In genomic region chr3:90607361-90607760, GRCm38 (mm10) we compare ENCODE assay signal across 37 mouse cellular contexts. TPM values are rescaled to one million over a fixed set of nuclear protein-coding genes. Genes with fewer than 3 reads are reported as not detected.
A peak's percentile ranks its signal among the peaks of the same experiment; 100 is the strongest.
DNase-seq lines count a peak whose midpoint lies in the region; ATAC-seq and TF ChIP-seq lines count a peak whose summit lies in the region.
"Had no signal": no experiment of that assay in that cellular context is flagged by ENCODE, and none has a peak within 500 bp of the region (broad histone marks: within the 10 kb centered on the region; RNA-seq: fewer than 3 reads in every experiment).

No protein-coding gene starts in this region.

- H3ac ChIP-seq in myocyte (ENCODE audit: control insufficient read depth, insufficient read length): no peak overlapping the region

- H3K9me3 ChIP-seq in liver, postnatal 0 days (ENCODE audit: low read length): no peaks in the 10 kb centered on the region
- H3K9me3 ChIP-seq: embryonic facial prominence, embryonic 13.5 days; forebrain, embryonic 10.5 days; forebrain, embryonic 13.5 days; heart, embryonic 12.5 days; heart, embryonic 15.5 days had no signal

- 0 out of 2 replicates have a peak, but pooled peaks have one; percentile 2 for TF ChIP-seq CTCF in heart, adult 2 months (IDR thresholded peaks at IDR 0.05)
- no peak for TF ChIP-seq CTCF in liver, postnatal 0 days (IDR thresholded peaks at IDR 0.05; ENCODE audit: low read depth)
- TF ChIP-seq CTCF in cerebellum, adult 2 months (IDR thresholded peaks at IDR 0.05; ENCODE audit: borderline replicate concordance, insufficient read depth, low read depth, low read length): no peak

- 85% methylated on average over 3 of the region's 3 CpGs for WGBS in heart, adult 2 months
- WGBS in liver, postnatal 0 days (ENCODE audit: insufficient replicate concordance): 66% methylated on average over 3 of the region's 3 CpGs
- 81% methylated on average over 3 of the region's 3 CpGs for WGBS in cerebellum, adult 2 months

- no peak for TF ChIP-seq EP300 in heart, adult 2 months (IDR thresholded peaks at IDR 0.05; ENCODE audit: insufficient read depth, low read depth, low read length)
- no peak for TF ChIP-seq EP300 in liver, postnatal 0 days (IDR thresholded peaks at IDR 0.05; ENCODE audit: low read depth)

- H3K27ac ChIP-seq in heart, adult 2 months: no peak overlapping the region
- no peak overlapping the region for H3K27ac ChIP-seq in liver, postnatal 0 days (ENCODE audit: low read depth)
- H3K27ac ChIP-seq in cerebellum, adult 2 months (ENCODE audit: insufficient read depth, low read length): no peak overlapping the region
- H3K27ac ChIP-seq: forebrain, embryonic 13.5 days; heart, embryonic 15.5 days; hindbrain, embryonic 14.5 days; hindbrain, postnatal 0 days had no signal

- H3K4me3 ChIP-seq in heart, adult 2 months: no peak overlapping the region
- H3K4me3 ChIP-seq in myocyte: no peak overlapping the region
- no peak overlapping the region for H3K4me3 ChIP-seq in liver, postnatal 0 days (ENCODE audit: low read depth, low read length)
- no peak overlapping the region for H3K4me3 ChIP-seq in cerebellum, adult 2 months (replicated peaks; ENCODE audit: insufficient read depth, low read depth, low read length)
- H3K4me3 ChIP-seq: embryonic facial prominence, embryonic 13.5 days; forebrain, embryonic 10.5 days; forebrain, embryonic 13.5 days; heart, embryonic 12.5 days; heart, embryonic 15.5 days had no signal

- H3K4me1 ChIP-seq in heart, adult 2 months (ENCODE audit: control insufficient read depth, insufficient read depth, low read length): peaks cover 11% of the 10 kb centered on the region
- no peaks in the 10 kb centered on the region for H3K4me1 ChIP-seq in liver, postnatal 0 days (ENCODE audit: insufficient read depth)
- H3K4me1 ChIP-seq in cerebellum, adult 2 months (ENCODE audit: control insufficient read depth, insufficient read depth, low read length): no peaks in the 10 kb centered on the region

- H3K9ac ChIP-seq in heart, adult 2 months (ENCODE audit: low read depth, low read length): no peak overlapping the region
- no peak overlapping the region for H3K9ac ChIP-seq in liver, postnatal 0 days (replicated peaks)
- H3K9ac ChIP-seq: embryonic facial prominence, embryonic 13.5 days; forebrain, embryonic 13.5 days; heart, embryonic 12.5 days; heart, embryonic 15.5 days; hindbrain, embryonic 14.5 days had no signal

- no peaks in the 10 kb centered on the region for H3K79me2 ChIP-seq in heart, adult 2 months (replicated peaks; ENCODE audit: control insufficient read depth, insufficient read depth, low read length)
- peaks cover 31% of the 10 kb centered on the region for H3K79me2 ChIP-seq in myocyte (ENCODE audit: control insufficient read depth, insufficient read depth)

- TF ChIP-seq POLR2A in heart, adult 2 months (IDR thresholded peaks at IDR 0.05; ENCODE audit: insufficient read depth, low read depth, low read length): no peak
- TF ChIP-seq POLR2A in myocyte (IDR thresholded peaks at IDR 0.05; ENCODE audit: insufficient read length, low read depth): peak; percentile 28
- no peak for TF ChIP-seq POLR2A in cerebellum, adult 2 months (IDR thresholded peaks at IDR 0.05; ENCODE audit: borderline replicate concordance, insufficient read depth, low read length)

- H3K27me3 ChIP-seq in heart, adult 2 months (ENCODE audit: control insufficient read depth, insufficient read depth, low read length): no peaks in the 10 kb centered on the region
- H3K27me3 ChIP-seq in myocyte (ENCODE audit: control insufficient read depth, insufficient read depth, insufficient read length): no peaks in the 10 kb centered on the region
- H3K27me3 ChIP-seq in liver, postnatal 0 days (ENCODE audit: insufficient read depth, low read length): no peaks in the 10 kb centered on the region
- no peaks in the 10 kb centered on the region for H3K27me3 ChIP-seq in cerebellum, adult 2 months (ENCODE audit: control insufficient read depth, insufficient read depth, low read length)
- H3K27me3 ChIP-seq: embryonic facial prominence, embryonic 13.5 days; forebrain, embryonic 13.5 days; heart, embryonic 12.5 days; heart, embryonic 15.5 days had no signal

- no peaks in the 10 kb centered on the region for H3K36me3 ChIP-seq in heart, adult 2 months (ENCODE audit: control insufficient read depth, insufficient read depth, low read length)
- no peaks in the 10 kb centered on the region for H3K36me3 ChIP-seq in myocyte (ENCODE audit: control insufficient read depth, insufficient read depth)
- no peaks in the 10 kb centered on the region for H3K36me3 ChIP-seq in liver, postnatal 0 days (replicated peaks; ENCODE audit: insufficient read depth, low read length)
- H3K36me3 ChIP-seq: embryonic facial prominence, embryonic 13.5 days; forebrain, embryonic 10.5 days; heart, embryonic 12.5 days; heart, embryonic 15.5 days had no signal

- H3K4me2 ChIP-seq in myocyte (ENCODE audit: low read depth): no peak overlapping the region
- no peak overlapping the region for H3K4me2 ChIP-seq in liver, postnatal 0 days (ENCODE audit: low read depth, low read length)
- H3K4me2 ChIP-seq: embryonic facial prominence, embryonic 13.5 days; forebrain, embryonic 13.5 days; heart, embryonic 12.5 days; heart, embryonic 15.5 days; hindbrain, embryonic 14.5 days had no signal

- intact Hi-C loops in heart, adult 2 months (cut with DNase I): no loop called here

- no peak for ATAC-seq in liver, postnatal 0 days
- ATAC-seq: activated CD4-positive, CD25-positive, alpha-beta regulatory T cell, adult 4 months; CD4-positive, CD25-positive, alpha-beta regulatory T cell, adult 4 months; forebrain, embryonic 13.5 days; forebrain, embryonic 16.5 days; hindbrain, postnatal 0 days; inflammation-experienced regulatory T-cells, adult 6 months; intestine, embryonic 16.5 days had no signal

- no peak for DNase-seq in heart, adult 2 months
- DNase-seq in heart, adult 9 months (ENCODE audit: low spot score in 2 of 2): no peak
- DNase-seq in 3T3-L1 (ENCODE audit: low read depth, low spot score) (peak; percentile 66), NIH3T3 (ENCODE audit: low read depth) (peak; percentile 20)
- DNase-seq in liver, postnatal 0 days: no peak
- DNase-seq in cerebellum, adult 2 months: no peak
- DNase-seq: adrenal gland, postnatal 10 days; cerebellum, adult 11 months; cerebellum, adult 8-10 months; cerebellum, postnatal 10 days; cerebellum, postnatal 36 days; gastrocnemius, postnatal 25 days; heart, postnatal 10 days; heart, postnatal 4 days; kidney, adult 18-20 months; kidney, adult 9 months had no signal

TF ChIP-seq in myocyte, 11 proteins besides CTCF, POLR2A, EP300 and RAD21:
- TF ChIP-seq MAX (IDR thresholded peaks at IDR 0.05; ENCODE audit: low read depth) (no peak), E2F4 (IDR thresholded peaks at IDR 0.05; ENCODE audit: insufficient read depth) (no peak), REST (IDR thresholded peaks at IDR 0.05; ENCODE audit: insufficient read depth, insufficient read length) (no peak), POLR2AphosphoS2 (IDR thresholded peaks at IDR 0.05; ENCODE audit: insufficient read length, low read depth) (peak; percentile 36), TCF12 (IDR thresholded peaks at IDR 0.05; ENCODE audit: insufficient read depth, poor library complexity, severe bottlenecking) (no peak), SRF (IDR thresholded peaks at IDR 0.05; ENCODE audit: control insufficient read depth, insufficient read length, low read depth) (no peak), CEBPB (IDR thresholded peaks at IDR 0.05; ENCODE audit: insufficient read depth, poor library complexity, severe bottlenecking) (no peak)

RNA-seq across cellular contexts. Expression of gene S100a5, which starts 1.0 kb away (rescaled TPM):
- not detected for total RNA-seq in heart, adult 2 months (2021)
- polyA plus RNA-seq in heart, adult 2 months (2012; rRNA removed): not detected in 2 replicates
- polyA plus RNA-seq in myocyte (2012; fragmentation: generic; extraction: Trizol): 0.19 TPM
- not detected in 2 replicates for polyA plus RNA-seq in liver, postnatal 0 days (2015; fragmentation: Nextera tagmentation; extraction: Ambion mirVana)
- polyA plus RNA-seq in cerebellum, adult 2 months (2012; rRNA removed): not detected in 2 replicates
- total RNA-seq: adrenal gland, postnatal 10 days; adrenal gland, postnatal 4 days; gastrocnemius, postnatal 25 days; heart, adult 8-10 months; heart, postnatal 10 days; heart, postnatal 4 days; hindbrain, postnatal 0 days; MEL had no signal
- polyA plus RNA-seq: activated CD4-positive, CD25-positive, alpha-beta regulatory T cell, adult 4 months; CD4-positive, CD25-positive, alpha-beta regulatory T cell, adult 4 months; cortical plate, adult 2 months; embryonic facial prominence, embryonic 13.5 days; forebrain, embryonic 10.5 days; forebrain, embryonic 13.5 days; forebrain, embryonic 16.5 days; gonadal fat pad, adult 2 months; heart, embryonic 12.5 days; heart, embryonic 15.5 days; hindbrain, embryonic 11.5 days; hindbrain, embryonic 14.5 days; hindbrain, postnatal 0 days; inflammation-experienced regulatory T-cells, adult 6 months had no signal

RNA-seq across cellular contexts. Expression of gene S100a4, which starts 3.8 kb away (rescaled TPM):
- total RNA-seq in heart, adult 2 months (2021): 10 to 100 TPM in 1 of 2 experiments, 1 to 10 TPM in 1; 9.9 to 11.4 TPM
- 20.4 and 26.3 TPM in 2 replicates for polyA plus RNA-seq in heart, adult 2 months (2012; rRNA removed)
- 3,627 TPM for polyA plus RNA-seq in myocyte (2012; fragmentation: generic; extraction: Trizol)
- 4.0 and 4.6 TPM in 2 replicates for polyA plus RNA-seq in liver, postnatal 0 days (2015; fragmentation: Nextera tagmentation; extraction: Ambion mirVana)
- polyA plus RNA-seq in cerebellum, adult 2 months (2012; rRNA removed): 2.7 and 4.1 TPM in 2 replicates
- polyA plus RNA-seq: forebrain, embryonic 10.5 days had no signal

RNA-seq across cellular contexts. Expression of gene S100a6, which starts 5.3 kb away (rescaled TPM):
- total RNA-seq in heart, adult 2 months (2021): 10 to 100 TPM; 65.8 to 79.9 TPM
- 141 and 158 TPM in 2 replicates for polyA plus RNA-seq in heart, adult 2 months (2012; rRNA removed)
- 2,472 TPM for polyA plus RNA-seq in myocyte (2012; fragmentation: generic; extraction: Trizol)
- 49.1 and 55.6 TPM in 2 replicates for polyA plus RNA-seq in liver, postnatal 0 days (2015; fragmentation: Nextera tagmentation; extraction: Ambion mirVana)
- 32.0 and 36.0 TPM in 2 replicates for polyA plus RNA-seq in cerebellum, adult 2 months (2012; rRNA removed)

RNA-seq across cellular contexts. Expression of gene Gm42674, which starts 5.7 kb away (rescaled TPM):
- not detected for total RNA-seq in heart, adult 2 months (2021)
- polyA plus RNA-seq in heart, adult 2 months (2012; rRNA removed): not detected in 2 replicates
- 0.89 TPM for polyA plus RNA-seq in myocyte (2012; fragmentation: generic; extraction: Trizol)
- polyA plus RNA-seq in liver, postnatal 0 days (2015; fragmentation: Nextera tagmentation; extraction: Ambion mirVana): not detected in 2 replicates
- not detected in 2 replicates for polyA plus RNA-seq in cerebellum, adult 2 months (2012; rRNA removed)
- total RNA-seq: adrenal gland, postnatal 10 days; adrenal gland, postnatal 4 days; gastrocnemius, adult 18-20 months; gastrocnemius, postnatal 25 days; heart, adult 8-10 months; heart, postnatal 10 days; heart, postnatal 4 days; hindbrain, postnatal 0 days; MEL had no signal
- polyA plus RNA-seq: activated CD4-positive, CD25-positive, alpha-beta regulatory T cell, adult 4 months; CD4-positive, CD25-positive, alpha-beta regulatory T cell, adult 4 months; cortical plate, adult 2 months; embryonic facial prominence, embryonic 13.5 days; forebrain, embryonic 10.5 days; forebrain, embryonic 13.5 days; forebrain, embryonic 16.5 days; gonadal fat pad, adult 2 months; heart, embryonic 12.5 days; heart, embryonic 15.5 days; hindbrain, embryonic 11.5 days; hindbrain, embryonic 14.5 days; hindbrain, postnatal 0 days; inflammation-experienced regulatory T-cells, adult 6 months; intestine, embryonic 16.5 days had no signal

RNA-seq across cellular contexts. Expression of gene S100a2, which starts 17.3 kb away (rescaled TPM):
- not detected for total RNA-seq in heart, adult 2 months (2021)
- not detected in 2 replicates for polyA plus RNA-seq in heart, adult 2 months (2012; rRNA removed)
- not detected for polyA plus RNA-seq in myocyte (2012; fragmentation: generic; extraction: Trizol)
- not detected in 2 replicates for polyA plus RNA-seq in liver, postnatal 0 days (2015; fragmentation: Nextera tagmentation; extraction: Ambion mirVana)
- polyA plus RNA-seq in cerebellum, adult 2 months (2012; rRNA removed): not detected in 2 replicates
- total RNA-seq: adrenal gland, postnatal 10 days; adrenal gland, postnatal 4 days; gastrocnemius, adult 18-20 months; gastrocnemius, postnatal 25 days; heart, adult 8-10 months; heart, postnatal 10 days; heart, postnatal 4 days; hindbrain, postnatal 0 days; MEL had no signal
- polyA plus RNA-seq: activated CD4-positive, CD25-positive, alpha-beta regulatory T cell, adult 4 months; C2C12; CD4-positive, CD25-positive, alpha-beta regulatory T cell, adult 4 months; cortical plate, adult 2 months; embryonic facial prominence, embryonic 13.5 days; forebrain, embryonic 10.5 days; forebrain, embryonic 13.5 days; forebrain, embryonic 16.5 days; gonadal fat pad, adult 2 months; heart, embryonic 12.5 days; heart, embryonic 15.5 days; hindbrain, embryonic 11.5 days; hindbrain, embryonic 14.5 days; hindbrain, postnatal 0 days; intestine, embryonic 16.5 days had no signal

Comparison
In these comparisons a context has a peak if more than half of its experiments do, and no peak if none do; other contexts are left out.
1. DNase-seq: peak in 3T3-L1 (single experiment) and NIH3T3 (single experiment); none in heart, adult 2 months (0 of 2), heart, adult 9 months (0 of 2), liver, postnatal 0 days (single experiment) and cerebellum, adult 2 months (0 of 2).
2. RNA of gene S100a4, which starts 3.8 kb away (polyA plus RNA-seq): 3,627 TPM in myocyte (single experiment); 20.4 to 26.3 TPM in heart, adult 2 months, 4.0 to 4.6 TPM in liver, postnatal 0 days and 2.7 to 4.1 TPM in cerebellum, adult 2 months; every median in the first group is over 100 times any median in the second.
3. RNA of gene S100a6, which starts 5.3 kb away (polyA plus RNA-seq): 2,472 TPM in myocyte (single experiment); 141 to 158 TPM in heart, adult 2 months, 49.1 to 55.6 TPM in liver, postnatal 0 days and 32.0 to 36.0 TPM in cerebellum, adult 2 months; every median in the first group is over 10 times any median in the second.